Mouse (Mus musculus) Patski (cell line): ENCODE measurements around the gene Macrod2. TPM values are rescaled to one million over a fixed set of nuclear protein-coding genes. Genes with fewer than 3 reads are reported as not detected.
A peak's percentile ranks its signal among the peaks of the same experiment; 100 is the strongest.

ENCODE experiments used
- ATAC-seq: fragments of 100-300 bp; one replicate; pipeline ENCODE4 v1.8.0; 2021
- CTCF ChIA-PET: fragments of 350-600 bp; sonication (Branson Sonifier 250); formaldehyde crosslinking; loops from one replicate; lab custom pipeline; 2022; ENCODE audit warnings: inconsistent platforms; lab: Charles Lee
- POLR2A ChIA-PET: fragments of 350-600 bp; sonication (Branson Sonifier 250); formaldehyde crosslinking; loops from one replicate; lab custom pipeline; 2022; ENCODE audit warnings: antibody characterized with exemption, inconsistent platforms; lab: Charles Lee
- DNase-seq: peaks from one replicate; pipeline ENCODE4 v3.0.0-alpha.2; 2011; ENCODE audit warnings: low read depth, low spot score
- H3K27me3 ChIP-seq: fragments of 371-371 bp; one replicate; pipeline ENCODE4 v1.5.1; 2021
- CTCF ChIP-seq: fragments of 100-300 bp; IDR thresholded peaks from one replicate; pipeline ENCODE4 v1.5.1; 2021
- in situ Hi-C: fragments of 300-500 bp; cut with MboI; formaldehyde crosslinking; loops from 3 replicates; pipeline ENCODE4 v1.11.1; 2018; ENCODE audit warnings: low pct_unique_long_range_greater_than_20kb, mixed read lengths
- polyA plus RNA-seq: library from polyadenylated mRNA; unstranded; gene quantifications from one replicate; pipeline ENCODE4 v1.2.3, GENCODE M21; 2021

The Macrod2 gene
- 5.1 TPM for polyA plus RNA-seq

GRCm38 (mm10) chr2:140395179-140395578 is at the start of gene Macrod2:
Macrod2 (plus strand) TSS chr2:140395309.
- CTCF ChIA-PET, result interaction anchor here (1.0 to 1.2 kb wide), 2 partner anchors 11 to 14 kb away, joined by 3 read pairs; no protein-coding TSS in a partner anchor
- no peak for TF ChIP-seq CTCF
- in situ Hi-C loops, result no loop called here
- ATAC-seq, result peak; percentile 100
- POLR2A ChIA-PET, result interaction anchor here (1.1 kb wide), 1 partner anchor 17 kb away, joined by 3 read pairs; no protein-coding TSS in a partner anchor
- DNase-seq, result peak; percentile 62
- H3K27me3 ChIP-seq, result peaks cover 35% of the 10 kb centered on the region

- ATAC-seq, result no peak
- in situ Hi-C loops, result no loop called here
- DNase-seq, result no peak
- ChIA-PET CTCF (no interaction called here), POLR2A (no interaction called here)
- H3K27me3 ChIP-seq, result peaks cover 10% of the 10 kb centered on the region
- no peak for TF ChIP-seq CTCF
Measured at GRCm38 (mm10) chr2:140359905-140360304, 35.2 kb upstream of the Macrod2 start.

GRCm38 (mm10) chr2:140364804-140365203 is 30.3 kb upstream of the Macrod2 start:
- ATAC-seq, result no peak
- no peak for DNase-seq
- no peak for TF ChIP-seq CTCF
- CTCF ChIA-PET, result no interaction called here
- H3K27me3 ChIP-seq, result peaks cover 46% of the 10 kb centered on the region
- POLR2A ChIA-PET, result no interaction called here
- in situ Hi-C loops, result no loop called here

GRCm38 (mm10) chr2:140389525-140389924 is 5.6 kb upstream of the Macrod2 start, which contains the start of gene Sel1l2:
Sel1l2 (minus strand) TSS chr2:140389706.
- ATAC-seq (no peak), DNase-seq (no peak)
- in situ Hi-C loops, result no loop called here
- no peak for TF ChIP-seq CTCF
- CTCF ChIA-PET, result interaction anchor here (2.0 kb wide), 1 partner anchor 11 kb away, joined by 7 read pairs; no protein-coding TSS in a partner anchor
- H3K27me3 ChIP-seq, result peaks cover 56% of the 10 kb centered on the region
- POLR2A ChIA-PET, result no interaction called here

- TF ChIP-seq CTCF, result no peak
- ATAC-seq (peak; percentile 55), DNase-seq (no peak)
- peaks cover 29% of the 10 kb centered on the region for H3K27me3 ChIP-seq
- ChIA-PET POLR2A (no interaction called here), CTCF (interaction anchor here (1.0 to 1.2 kb wide), 2 partner anchors 12 to 13 kb away, joined by 3 read pairs; no protein-coding TSS in a partner anchor)
- in situ Hi-C loops, result no loop called here
Measured at GRCm38 (mm10) chr2:140395744-140396231, 679 bp downstream of the Macrod2 start.

- DNase-seq, result no peak
- no peak for TF ChIP-seq CTCF
- H3K27me3 ChIP-seq, result no peaks in the 10 kb centered on the region
- CTCF ChIA-PET, result interaction anchor here (1.6 to 1.8 kb wide), 3 partner anchors 21 to 46 kb away, joined by 3 to 5 read pairs (median 4); no protein-coding TSS in a partner anchor
- in situ Hi-C loops, result no loop called here
- POLR2A ChIA-PET, result no interaction called here
- ATAC-seq, result no peak
Measured at GRCm38 (mm10) chr2:140425844-140426243, 30.7 kb downstream of the Macrod2 start.

- CTCF ChIA-PET, result interaction anchor here (0.7 to 1.8 kb wide), 4 partner anchors 19 to 251 kb away, joined by 3 to 5 read pairs (median 4); no protein-coding TSS in a partner anchor
- ATAC-seq (no peak), DNase-seq (no peak)
Measured at GRCm38 (mm10) chr2:140427283-140427682, 32.2 kb downstream of the Macrod2 start.

GRCm38 (mm10) chr2:140439081-140439480 is 44.0 kb downstream of the Macrod2 start:
- CTCF ChIA-PET, result no interaction called here
- no peak for ATAC-seq
- DNase-seq, result no peak
- POLR2A ChIA-PET, result no interaction called here
- peaks cover 4% of the 10 kb centered on the region for H3K27me3 ChIP-seq
- in situ Hi-C loops, result no loop called here
- no peak for TF ChIP-seq CTCF

More at GRCm38 (mm10) chr2:140427283-140427682, 32.2 kb downstream of the Macrod2 start:
- peak; percentile 61 for TF ChIP-seq CTCF
- no peaks in the 10 kb centered on the region for H3K27me3 ChIP-seq
- in situ Hi-C loops, result no loop called here
- POLR2A ChIA-PET, result no interaction called here

GRCm38 (mm10) chr2:140448636-140449035 is 53.5 kb downstream of the Macrod2 start:
- CTCF ChIA-PET, result interaction anchor here (1.2 kb wide), 1 partner anchor 25 kb away, joined by 3 read pairs; no protein-coding TSS in a partner anchor
- ATAC-seq (no peak), DNase-seq (no peak)
- in situ Hi-C loops, result no loop called here
- H3K27me3 ChIP-seq, result no peaks in the 10 kb centered on the region
- POLR2A ChIA-PET, result no interaction called here
- no peak for TF ChIP-seq CTCF

- ChIA-PET CTCF (no interaction called here), POLR2A (no interaction called here)
- peaks cover 3% of the 10 kb centered on the region for H3K27me3 ChIP-seq
- no peak for TF ChIP-seq CTCF
- DNase-seq (no peak), ATAC-seq (no peak)
- in situ Hi-C loops, result no loop called here
Measured at GRCm38 (mm10) chr2:140475770-140476169, 80.7 kb downstream of the Macrod2 start.

GRCm38 (mm10) chr2:140476891-140477290 is 81.8 kb downstream of the Macrod2 start:
- ChIA-PET CTCF (no interaction called here), POLR2A (no interaction called here)
- ATAC-seq (no peak), DNase-seq (no peak)
- in situ Hi-C loops, result no loop called here
- peaks cover 3% of the 10 kb centered on the region for H3K27me3 ChIP-seq
- TF ChIP-seq CTCF, result no peak
